Mouse (Mus musculus): ENCODE data around the gene Fhit.

GRCm38 (mm10) chr14:9535491-9535890 is 1626.3 kb downstream of the Fhit start:
- no peak for TF ChIP-seq CTCF (IDR thresholded peaks at IDR 0.05; ENCODE audit: extremely low read depth, insufficient read length, insufficient replicate concordance, low read depth, low read length)
- no peak for TF ChIP-seq POLR2A (IDR thresholded peaks at IDR 0.05; ENCODE audit: low read depth, low read length)

Measured in small intestine, adult 2 months (tissue).